Mouse (Mus musculus): ENCODE data around the gene Dip2c. TPM values are rescaled to one million over a fixed set of nuclear protein-coding genes. Genes with fewer than 3 reads are reported as not detected.

Gene Dip2c
- polyA plus RNA-seq, 1 experiment, result 24.8 TPM

- no peak for TF ChIP-seq CTCF (IDR thresholded peaks at IDR 0.05; ENCODE audit: extremely low read depth, insufficient read depth, low read length)
- no peak for TF ChIP-seq POLR2A (IDR thresholded peaks at IDR 0.05; ENCODE audit: extremely low read depth, insufficient read depth, low read length)
Measured at GRCm38 (mm10) chr13:9395286-9395685, 119.0 kb downstream of the Dip2c start.

GRCm38 (mm10) chr13:9398846-9399245 is 122.5 kb downstream of the Dip2c start:
- Histone ChIP-seq H3K27ac (ENCODE audit: insufficient read depth, low read length) (no peak overlapping the region), H3K4me1 (ENCODE audit: control insufficient read depth, insufficient read depth, low read length) (peaks cover 2% of the 10 kb centered on the region; the same call in 1 of the 2 replicates), H3K4me3 (ENCODE audit: insufficient read depth, low read length) (no peak overlapping the region)
- TF ChIP-seq CTCF (IDR thresholded peaks at IDR 0.05; ENCODE audit: extremely low read depth, insufficient read depth, low read length) (no peak), POLR2A (IDR thresholded peaks at IDR 0.05; ENCODE audit: extremely low read depth, insufficient read depth, low read length) (no peak)

More at GRCm38 (mm10) chr13:9395286-9395685, 119.0 kb downstream of the Dip2c start:
- peaks cover 2% of the 10 kb centered on the region; the same call in 1 of the 2 replicates for H3K4me1 ChIP-seq (ENCODE audit: control insufficient read depth, insufficient read depth, low read length)
- H3K27ac ChIP-seq (ENCODE audit: insufficient read depth, low read length), result no peak overlapping the region
- no peak overlapping the region for H3K4me3 ChIP-seq (ENCODE audit: insufficient read depth, low read length)

- Histone ChIP-seq H3K27ac (ENCODE audit: insufficient read depth, low read length) (no peak overlapping the region), H3K4me3 (ENCODE audit: insufficient read depth, low read length) (no peak overlapping the region), H3K4me1 (ENCODE audit: control insufficient read depth, insufficient read depth, low read length) (no peaks in the 10 kb centered on the region)
- no peak for TF ChIP-seq CTCF (IDR thresholded peaks at IDR 0.05; ENCODE audit: extremely low read depth, insufficient read depth, low read length)
- no peak for TF ChIP-seq POLR2A (IDR thresholded peaks at IDR 0.05; ENCODE audit: extremely low read depth, insufficient read depth, low read length)
Measured at GRCm38 (mm10) chr13:9405399-9405798, 129.1 kb downstream of the Dip2c start.

- TF ChIP-seq CTCF (IDR thresholded peaks at IDR 0.05; ENCODE audit: extremely low read depth, insufficient read depth, low read length) (no peak), POLR2A (IDR thresholded peaks at IDR 0.05; ENCODE audit: extremely low read depth, insufficient read depth, low read length) (no peak)
- Histone ChIP-seq H3K4me1 (ENCODE audit: control insufficient read depth, insufficient read depth, low read length) (no peaks in the 10 kb centered on the region), H3K27ac (ENCODE audit: insufficient read depth, low read length) (no peak overlapping the region), H3K4me3 (ENCODE audit: insufficient read depth, low read length) (no peak overlapping the region)
Measured at GRCm38 (mm10) chr13:9408983-9409382, 132.7 kb downstream of the Dip2c start.

GRCm38 (mm10) chr13:9418441-9418840 is 142.1 kb downstream of the Dip2c start:
- H3K4me3 ChIP-seq (ENCODE audit: insufficient read depth, low read length), result no peak overlapping the region
- TF ChIP-seq CTCF (IDR thresholded peaks at IDR 0.05; ENCODE audit: extremely low read depth, insufficient read depth, low read length) (no peak), POLR2A (IDR thresholded peaks at IDR 0.05; ENCODE audit: extremely low read depth, insufficient read depth, low read length) (no peak)
- peaks cover 8% of the 10 kb centered on the region; the same call in 1 of the 2 replicates for H3K4me1 ChIP-seq (ENCODE audit: control insufficient read depth, insufficient read depth, low read length)
- no peak overlapping the region for H3K27ac ChIP-seq (ENCODE audit: insufficient read depth, low read length)

GRCm38 (mm10) chr13:9419213-9419612 is 142.9 kb downstream of the Dip2c start:
- H3K27ac ChIP-seq (ENCODE audit: insufficient read depth, low read length), result no peak overlapping the region; the same call in 1 of the 2 replicates
- H3K4me1 ChIP-seq (ENCODE audit: control insufficient read depth, insufficient read depth, low read length), result peaks cover 9% of the 10 kb centered on the region; the same call in 1 of the 2 replicates
- TF ChIP-seq CTCF (IDR thresholded peaks at IDR 0.05; ENCODE audit: extremely low read depth, insufficient read depth, low read length) (no peak), POLR2A (IDR thresholded peaks at IDR 0.05; ENCODE audit: extremely low read depth, insufficient read depth, low read length) (no peak)
- no peak overlapping the region for H3K4me3 ChIP-seq (ENCODE audit: insufficient read depth, low read length)

GRCm38 (mm10) chr13:9421949-9422348 is 145.6 kb downstream of the Dip2c start:
- Histone ChIP-seq H3K4me3 (ENCODE audit: insufficient read depth, low read length) (no peak overlapping the region), H3K27ac (ENCODE audit: insufficient read depth, low read length) (no peak overlapping the region), H3K4me1 (ENCODE audit: control insufficient read depth, insufficient read depth, low read length) (peaks cover 9% of the 10 kb centered on the region)
- TF ChIP-seq CTCF (IDR thresholded peaks at IDR 0.05; ENCODE audit: extremely low read depth, insufficient read depth, low read length) (no peak), POLR2A (IDR thresholded peaks at IDR 0.05; ENCODE audit: extremely low read depth, insufficient read depth, low read length) (no peak)

- no peak overlapping the region for H3K27ac ChIP-seq (ENCODE audit: insufficient read depth, low read length)
- H3K4me1 ChIP-seq (ENCODE audit: control insufficient read depth, insufficient read depth, low read length), result peaks cover 5% of the 10 kb centered on the region
- no peak overlapping the region for H3K4me3 ChIP-seq (ENCODE audit: insufficient read depth, low read length)
- no peak for TF ChIP-seq CTCF (IDR thresholded peaks at IDR 0.05; ENCODE audit: extremely low read depth, insufficient read depth, low read length)
- no peak for TF ChIP-seq POLR2A (IDR thresholded peaks at IDR 0.05; ENCODE audit: extremely low read depth, insufficient read depth, low read length)
Measured at GRCm38 (mm10) chr13:9422876-9423275, 146.5 kb downstream of the Dip2c start.

GRCm38 (mm10) chr13:9424434-9424833 is 148.1 kb downstream of the Dip2c start:
- Histone ChIP-seq H3K4me3 (ENCODE audit: insufficient read depth, low read length) (no peak overlapping the region), H3K4me1 (ENCODE audit: control insufficient read depth, insufficient read depth, low read length) (peaks cover 3% of the 10 kb centered on the region; the same call in 1 of the 2 replicates), H3K27ac (ENCODE audit: insufficient read depth, low read length) (no peak overlapping the region)
- TF ChIP-seq CTCF (IDR thresholded peaks at IDR 0.05; ENCODE audit: extremely low read depth, insufficient read depth, low read length) (no peak), POLR2A (IDR thresholded peaks at IDR 0.05; ENCODE audit: extremely low read depth, insufficient read depth, low read length) (no peak)

GRCm38 (mm10) chr13:9426267-9426666 is 149.9 kb downstream of the Dip2c start:
- H3K4me3 ChIP-seq (ENCODE audit: insufficient read depth, low read length), result no peak overlapping the region
- H3K4me1 ChIP-seq (ENCODE audit: control insufficient read depth, insufficient read depth, low read length), result peaks cover 5% of the 10 kb centered on the region
- TF ChIP-seq POLR2A (IDR thresholded peaks at IDR 0.05; ENCODE audit: extremely low read depth, insufficient read depth, low read length) (no peak), CTCF (IDR thresholded peaks at IDR 0.05; ENCODE audit: extremely low read depth, insufficient read depth, low read length) (no peak)
- no peak overlapping the region for H3K27ac ChIP-seq (ENCODE audit: insufficient read depth, low read length)

Data from cortical plate, adult 2 months (tissue).